Mouse (Mus musculus): ENCODE measurements around the gene Dnaja4. TPM values are rescaled to one million over a fixed set of nuclear protein-coding genes. Genes with fewer than 3 reads are reported as not detected.

Gene Dnaja4
- polyA plus RNA-seq, 1 experiment, result 7.3 TPM

- TF ChIP-seq CTCF (IDR thresholded peaks at IDR 0.05; ENCODE audit: borderline replicate concordance, extremely low read depth, insufficient read depth, insufficient read length) (no peak), POLR2A (IDR thresholded peaks at IDR 0.05; ENCODE audit: borderline replicate concordance, extremely low read depth, insufficient read depth, insufficient read length, poor library complexity, severe bottlenecking) (no peak)
- DNase-seq (ENCODE audit: low read depth), result no peak
Measured at GRCm38 (mm10) chr9:54759592-54759991, 60.9 kb downstream of the Dnaja4 start.

GRCm38 (mm10) chr9:54764091-54764490 lies 65.4 kb downstream of the Dnaja4 start:
- DNase-seq (ENCODE audit: low read depth), result no peak
- TF ChIP-seq POLR2A (IDR thresholded peaks at IDR 0.05; ENCODE audit: borderline replicate concordance, extremely low read depth, insufficient read depth, insufficient read length, poor library complexity, severe bottlenecking), result no peak
- no peak for TF ChIP-seq CTCF (IDR thresholded peaks at IDR 0.05; ENCODE audit: borderline replicate concordance, extremely low read depth, insufficient read depth, insufficient read length)

- TF ChIP-seq POLR2A (IDR thresholded peaks at IDR 0.05; ENCODE audit: borderline replicate concordance, extremely low read depth, insufficient read depth, insufficient read length, poor library complexity, severe bottlenecking) (no peak), CTCF (IDR thresholded peaks at IDR 0.05; ENCODE audit: borderline replicate concordance, extremely low read depth, insufficient read depth, insufficient read length) (no peak)
- DNase-seq (ENCODE audit: low read depth), result peak; percentile 48
Measured at GRCm38 (mm10) chr9:54764561-54765217, 66.0 kb downstream of the Dnaja4 start, which contains the start of gene Crabp1. Gene Crabp1 (plus strand): TSS chr9:54764748.

GRCm38 (mm10) chr9:54765336-54766085 lies 66.8 kb downstream of the Dnaja4 start:
- no peak for TF ChIP-seq POLR2A (IDR thresholded peaks at IDR 0.05; ENCODE audit: borderline replicate concordance, extremely low read depth, insufficient read depth, insufficient read length, poor library complexity, severe bottlenecking)
- no peak for TF ChIP-seq CTCF (IDR thresholded peaks at IDR 0.05; ENCODE audit: borderline replicate concordance, extremely low read depth, insufficient read depth, insufficient read length)
- DNase-seq (ENCODE audit: low read depth), result peak; percentile 40

Other genes with a start within 250 kb of the Dnaja4 start
- 52.9 and 60.4 TPM in 2 replicates for gene Dmxl2, start 197.2 kb upstream of the Dnaja4 start, polyA plus RNA-seq (2012; rRNA removed)
- gene Sh2d7, start 159.9 kb upstream of the Dnaja4 start, polyA plus RNA-seq (2012; rRNA removed), result 0.11 and 0.19 TPM in 2 replicates
- 24.7 and 28.2 TPM in 2 replicates for gene Cib2, start 138.7 kb upstream of the Dnaja4 start, polyA plus RNA-seq (2012; rRNA removed)
- 75.5 and 82.6 TPM in 2 replicates for gene Idh3a, start 112.5 kb upstream of the Dnaja4 start, polyA plus RNA-seq (2012; rRNA removed)
- 14.8 and 16.3 TPM in 2 replicates for gene Acsbg1, start 37.0 kb upstream of the Dnaja4 start, polyA plus RNA-seq (2012; rRNA removed)
- gene Wdr61, start 35.6 kb downstream of the Dnaja4 start, polyA plus RNA-seq (2012; rRNA removed), result 65.1 and 90.8 TPM in 2 replicates
- 112 and 168 TPM in 2 replicates for gene Crabp1, start 65.9 kb downstream of the Dnaja4 start, polyA plus RNA-seq (2012; rRNA removed)
- gene Ireb2, start 164.9 kb downstream of the Dnaja4 start, polyA plus RNA-seq (2012; rRNA removed), result 56.2 and 56.4 TPM in 2 replicates
- 0.93 and 1.8 TPM in 2 replicates for gene Hykk, start 218.4 kb downstream of the Dnaja4 start, polyA plus RNA-seq (2012; rRNA removed)